Mouse (Mus musculus) cerebellum, adult 11 months (tissue): ENCODE measurements around the gene Hapln1.

ENCODE experiments used
- DNase-seq: peaks from one replicate; pipeline ENCODE4 v3.0.0; 2022

The Hapln1 gene

GRCm38 (mm10) chr13:89539205-89539886, at the start of gene Hapln1:
Gene Hapln1, plus strand, starts transcription at chr13:89539796.
- no peak for DNase-seq

- DNase-seq, result no peak
Measured at GRCm38 (mm10) chr13:89493169-89493568, 46.4 kb upstream of the Hapln1 start.

GRCm38 (mm10) chr13:89493678-89494077, 45.9 kb upstream of the Hapln1 start:
- no peak for DNase-seq

GRCm38 (mm10) chr13:89496569-89496968, 43.0 kb upstream of the Hapln1 start:
- no peak for DNase-seq

GRCm38 (mm10) chr13:89499419-89499818, 40.2 kb upstream of the Hapln1 start:
- no peak for DNase-seq

- DNase-seq, result no peak
Measured at GRCm38 (mm10) chr13:89521507-89521908, 18.1 kb upstream of the Hapln1 start.

GRCm38 (mm10) chr13:89528716-89529115, 10.9 kb upstream of the Hapln1 start:
- no peak for DNase-seq

GRCm38 (mm10) chr13:89530386-89530785, 9.2 kb upstream of the Hapln1 start:
- no peak for DNase-seq

- no peak for DNase-seq
Measured at GRCm38 (mm10) chr13:89539887-89540264, 280 bp downstream of the Hapln1 start.

- no peak for DNase-seq
Measured at GRCm38 (mm10) chr13:89540301-89540982, 846 bp downstream of the Hapln1 start.

GRCm38 (mm10) chr13:89543003-89543402, 3.4 kb downstream of the Hapln1 start:
- no peak for DNase-seq

GRCm38 (mm10) chr13:89548203-89548740, 8.7 kb downstream of the Hapln1 start:
- DNase-seq, result no peak

- no peak for DNase-seq
Measured at GRCm38 (mm10) chr13:89549507-89549906, 9.9 kb downstream of the Hapln1 start.

- DNase-seq, result no peak
Measured at GRCm38 (mm10) chr13:89551502-89551901, 11.9 kb downstream of the Hapln1 start.

- DNase-seq, result no peak
Measured at GRCm38 (mm10) chr13:89564518-89564917, 24.9 kb downstream of the Hapln1 start.

GRCm38 (mm10) chr13:89566300-89566699, 26.7 kb downstream of the Hapln1 start:
- no peak for DNase-seq

GRCm38 (mm10) chr13:89579115-89579514, 39.5 kb downstream of the Hapln1 start:
- DNase-seq, result no peak

GRCm38 (mm10) chr13:89583138-89583746, 43.6 kb downstream of the Hapln1 start:
- DNase-seq, result no peak

GRCm38 (mm10) chr13:89583747-89584738, 44.4 kb downstream of the Hapln1 start:
- no peak for DNase-seq

GRCm38 (mm10) chr13:89585144-89585543, 45.5 kb downstream of the Hapln1 start:
- no peak for DNase-seq

GRCm38 (mm10) chr13:89595105-89595504, 55.5 kb downstream of the Hapln1 start:
- DNase-seq, result no peak

GRCm38 (mm10) chr13:89597354-89597753, 57.8 kb downstream of the Hapln1 start:
- no peak for DNase-seq

- DNase-seq, result no peak
Measured at GRCm38 (mm10) chr13:89600466-89600865, 60.9 kb downstream of the Hapln1 start.
